Mouse (Mus musculus): ENCODE data around the gene Dnajc3. TPM values are rescaled to one million over a fixed set of nuclear protein-coding genes. Genes with fewer than 3 reads are reported as not detected.

Gene Dnajc3
- polyA plus RNA-seq, 1 experiment from 2014 or later, result 43.1 TPM

DNA sequence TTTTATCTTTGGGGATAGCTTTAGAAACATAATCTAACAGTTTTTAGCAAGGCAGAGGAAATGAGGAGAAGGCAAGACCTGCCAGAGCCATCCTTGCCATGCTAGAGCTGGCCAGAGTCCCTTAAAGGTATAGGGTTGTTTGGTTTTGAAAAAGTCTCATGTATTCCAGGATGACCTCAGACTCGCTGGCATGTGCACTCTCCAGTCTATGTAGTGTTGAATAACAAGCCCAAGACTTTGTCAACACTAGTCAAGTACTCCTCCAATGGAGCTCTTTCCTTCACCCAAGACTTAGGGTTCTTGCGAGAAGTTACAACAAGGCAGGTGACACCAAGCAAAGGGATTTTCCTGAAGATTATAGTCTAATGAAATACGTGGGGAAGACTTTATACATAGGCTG is 9.2 kb upstream of the Dnajc3 start:
- Histone ChIP-seq H3K27ac (no peak overlapping the region), H3K4me1 (replicated peaks; ENCODE audit: insufficient read depth, low read length) (no peaks in the 10 kb centered on the region), H3K4me3 (replicated peaks; ENCODE audit: low read depth, low read length) (no peak overlapping the region), H3K4me2 (ENCODE audit: low read length) (no peak overlapping the region), H3K36me3 (ENCODE audit: insufficient read depth, low read length) (no peaks in the 10 kb centered on the region), H3K9me3 (replicated peaks; ENCODE audit: low read length) (no peaks in the 10 kb centered on the region), H3K27me3 (ENCODE audit: insufficient read depth, low read length) (no peaks in the 10 kb centered on the region), H3K9ac (ENCODE audit: low read depth, low read length) (no peak overlapping the region)
- no peak for TF ChIP-seq CTCF (IDR thresholded peaks at IDR 0.05; ENCODE audit: low read depth)
- WGBS, result 81% methylated on average over 3 of the region's 3 CpGs
- ATAC-seq (replicated peaks; ENCODE audit: low FRiP score, low read depth) (no peak), DNase-seq (ENCODE audit: low spot score) (no peak)

GRCm38 (mm10) chr14:118929779-118930178 is 8.0 kb upstream of the Dnajc3 start:
- no peaks in the 10 kb centered on the region for H3K9me3 ChIP-seq (replicated peaks; ENCODE audit: low read length)
- no peak for TF ChIP-seq CTCF (IDR thresholded peaks at IDR 0.05; ENCODE audit: low read depth)
- no peak for DNase-seq (ENCODE audit: low spot score)

GRCm38 (mm10) chr14:118930777-118931176 is 7.0 kb upstream of the Dnajc3 start:
- H3K36me3 ChIP-seq (ENCODE audit: insufficient read depth, low read length), result no peaks in the 10 kb centered on the region
- no peak overlapping the region for H3K27ac ChIP-seq
- H3K4me1 ChIP-seq (replicated peaks; ENCODE audit: insufficient read depth, low read length), result no peaks in the 10 kb centered on the region
- no peak overlapping the region for H3K4me2 ChIP-seq (ENCODE audit: low read length)
- 94% methylated on average over 2 of the region's 2 CpGs for WGBS
- ATAC-seq (replicated peaks; ENCODE audit: low FRiP score, low read depth) (no peak), DNase-seq (ENCODE audit: low spot score) (no peak)
- TF ChIP-seq CTCF (IDR thresholded peaks at IDR 0.05; ENCODE audit: low read depth), result no peak
- H3K9me3 ChIP-seq (replicated peaks; ENCODE audit: low read length), result no peaks in the 10 kb centered on the region
- H3K4me3 ChIP-seq (replicated peaks; ENCODE audit: low read depth, low read length), result no peak overlapping the region
- H3K27me3 ChIP-seq (ENCODE audit: insufficient read depth, low read length), result no peaks in the 10 kb centered on the region
- H3K9ac ChIP-seq (ENCODE audit: low read depth, low read length), result no peak overlapping the region

More at GRCm38 (mm10) chr14:118929779-118930178, 8.0 kb upstream of the Dnajc3 start:
- Histone ChIP-seq H3K9ac (ENCODE audit: low read depth, low read length) (no peak overlapping the region), H3K4me3 (replicated peaks; ENCODE audit: low read depth, low read length) (no peak overlapping the region), H3K36me3 (ENCODE audit: insufficient read depth, low read length) (no peaks in the 10 kb centered on the region), H3K4me2 (ENCODE audit: low read length) (no peak overlapping the region), H3K27me3 (ENCODE audit: insufficient read depth, low read length) (no peaks in the 10 kb centered on the region), H3K4me1 (replicated peaks; ENCODE audit: insufficient read depth, low read length) (no peaks in the 10 kb centered on the region), H3K27ac (no peak overlapping the region)
- ATAC-seq (replicated peaks; ENCODE audit: low FRiP score, low read depth), result no peak
- WGBS, result 80% methylated on average over 2 of the region's 2 CpGs

DNA sequence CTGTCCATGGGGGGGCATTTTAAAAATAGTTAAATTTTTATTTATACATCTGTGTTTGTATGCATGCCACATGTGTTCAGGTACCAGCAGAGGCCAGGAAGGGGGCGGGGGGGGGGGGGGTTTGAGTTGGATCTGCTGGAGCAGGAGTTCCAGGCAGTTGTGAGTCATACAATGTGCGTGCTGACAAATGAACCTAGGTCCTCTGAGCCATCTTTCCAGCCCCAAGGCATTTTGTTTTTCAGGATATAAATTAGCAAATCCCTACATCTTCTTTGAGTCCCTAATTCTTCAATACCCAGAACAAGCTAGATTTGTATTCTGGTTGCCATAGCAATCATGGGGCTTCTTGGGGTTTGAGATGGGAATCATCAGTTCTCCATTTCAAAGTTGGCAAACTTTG is 6.6 kb upstream of the Dnajc3 start:
- Histone ChIP-seq H3K9ac (ENCODE audit: low read depth, low read length) (no peak overlapping the region), H3K9me3 (replicated peaks; ENCODE audit: low read length) (no peaks in the 10 kb centered on the region), H3K27ac (no peak overlapping the region), H3K27me3 (ENCODE audit: insufficient read depth, low read length) (no peaks in the 10 kb centered on the region), H3K4me1 (replicated peaks; ENCODE audit: insufficient read depth, low read length) (no peaks in the 10 kb centered on the region), H3K4me3 (replicated peaks; ENCODE audit: low read depth, low read length) (no peak overlapping the region), H3K36me3 (ENCODE audit: insufficient read depth, low read length) (no peaks in the 10 kb centered on the region), H3K4me2 (ENCODE audit: low read length) (no peak overlapping the region)
- ATAC-seq (replicated peaks; ENCODE audit: low FRiP score, low read depth) (no peak), DNase-seq (ENCODE audit: low spot score) (no peak)
- TF ChIP-seq CTCF (IDR thresholded peaks at IDR 0.05; ENCODE audit: low read depth), result no peak
- WGBS, result 74% methylated on average over 2 of the region's 2 CpGs

DNA sequence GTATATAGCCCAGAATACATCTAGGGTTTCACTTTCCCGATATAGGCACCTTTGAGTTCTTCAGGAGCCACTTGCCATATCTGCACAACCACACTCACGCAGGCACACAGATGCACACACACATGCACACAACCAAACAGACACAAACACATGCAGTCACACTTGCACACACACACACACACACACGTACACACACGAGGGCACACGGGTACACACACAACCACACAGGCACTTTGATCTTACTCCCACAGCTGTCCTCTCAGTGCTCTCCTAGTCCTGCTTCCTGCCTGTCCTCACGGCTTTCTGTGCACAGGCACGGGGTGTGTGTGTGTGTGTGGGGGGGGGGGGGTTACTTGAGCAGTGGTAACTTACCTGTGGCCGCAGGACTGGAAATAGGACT is 4.8 kb upstream of the Dnajc3 start:
- 57% methylated on average over 8 of the region's 8 CpGs for WGBS
- Histone ChIP-seq H3K9me3 (replicated peaks; ENCODE audit: low read length) (no peaks in the 10 kb centered on the region), H3K27ac (no peak overlapping the region), H3K4me2 (ENCODE audit: low read length) (no peak overlapping the region), H3K27me3 (ENCODE audit: insufficient read depth, low read length) (no peaks in the 10 kb centered on the region), H3K4me1 (replicated peaks; ENCODE audit: insufficient read depth, low read length) (no peaks in the 10 kb centered on the region), H3K36me3 (ENCODE audit: insufficient read depth, low read length) (no peaks in the 10 kb centered on the region), H3K4me3 (replicated peaks; ENCODE audit: low read depth, low read length) (no peak overlapping the region), H3K9ac (ENCODE audit: low read depth, low read length) (no peak overlapping the region)
- DNase-seq (ENCODE audit: low spot score) (no peak), ATAC-seq (replicated peaks; ENCODE audit: low FRiP score, low read depth) (no peak)
- TF ChIP-seq CTCF (IDR thresholded peaks at IDR 0.05; ENCODE audit: low read depth), result no peak

- Histone ChIP-seq H3K9me3 (replicated peaks; ENCODE audit: low read length) (no peaks in the 10 kb centered on the region), H3K36me3 (ENCODE audit: insufficient read depth, low read length) (no peaks in the 10 kb centered on the region), H3K9ac (ENCODE audit: low read depth, low read length) (no peak overlapping the region), H3K4me1 (replicated peaks; ENCODE audit: insufficient read depth, low read length) (peaks cover 11% of the 10 kb centered on the region), H3K27ac (no peak overlapping the region), H3K27me3 (ENCODE audit: insufficient read depth, low read length) (no peaks in the 10 kb centered on the region), H3K4me2 (ENCODE audit: low read length) (no peak overlapping the region), H3K4me3 (replicated peaks; ENCODE audit: low read depth, low read length) (no peak overlapping the region)
- WGBS, result 84% methylated on average over 9 of the region's 9 CpGs
- ATAC-seq (replicated peaks; ENCODE audit: low FRiP score, low read depth) (no peak), DNase-seq (ENCODE audit: low spot score) (no peak)
- no peak for TF ChIP-seq CTCF (IDR thresholded peaks at IDR 0.05; ENCODE audit: low read depth)
Observed at GRCm38 (mm10) chr14:118934686-118935085, 3.1 kb upstream of the Dnajc3 start.

GRCm38 (mm10) chr14:118936236-118936635 is 1.5 kb upstream of the Dnajc3 start:
- ATAC-seq (replicated peaks; ENCODE audit: low FRiP score, low read depth), result no peak
- Histone ChIP-seq H3K36me3 (ENCODE audit: insufficient read depth, low read length) (no peaks in the 10 kb centered on the region), H3K9ac (ENCODE audit: low read depth, low read length) (no peak overlapping the region), H3K4me1 (replicated peaks; ENCODE audit: insufficient read depth, low read length) (peaks cover 12% of the 10 kb centered on the region), H3K27ac (no peak overlapping the region), H3K27me3 (ENCODE audit: insufficient read depth, low read length) (no peaks in the 10 kb centered on the region), H3K4me3 (replicated peaks; ENCODE audit: low read depth, low read length) (no peak overlapping the region), H3K4me2 (ENCODE audit: low read length) (no peak overlapping the region), H3K9me3 (replicated peaks; ENCODE audit: low read length) (no peaks in the 10 kb centered on the region)
- DNase-seq (ENCODE audit: low spot score), result no peak
- no peak for TF ChIP-seq CTCF (IDR thresholded peaks at IDR 0.05; ENCODE audit: low read depth)
- 61% methylated on average over 3 of the region's 3 CpGs for WGBS
